Mouse (Mus musculus): Measurements from ENCODE around the gene Trarg1. TPM values are rescaled to one million over a fixed set of nuclear protein-coding genes. Genes with fewer than 3 reads are reported as not detected.

Trarg1 gene
- polyA plus RNA-seq (2015; fragmentation: Nextera tagmentation; extraction: Ambion mirVana): 2.2 and 17.8 TPM in 2 replicates

GRCm38 (mm10) chr11:76679508-76679907 lies at the start of gene Trarg1:
Gene Trarg1, plus strand, starts transcription at chr11:76679808.

GRCm38 (mm10) chr11:76671871-76672475 lies 7.6 kb upstream of the Trarg1 start, which contains the start of gene Bhlha9:
Gene Bhlha9, plus strand, starts transcription at chr11:76672470.

Other genes starting within 250 kb of the Trarg1 start
- gene Abr, start 57.5 kb upstream of the Trarg1 start, polyA plus RNA-seq (2015; fragmentation: Nextera tagmentation; extraction: Ambion mirVana): 11.7 and 11.9 TPM in 2 replicates
- not detected in 2 replicates for gene Bhlha9, start 7.3 kb upstream of the Trarg1 start, polyA plus RNA-seq (2015; fragmentation: Nextera tagmentation; extraction: Ambion mirVana)
- 13.8 and 17.8 TPM in 2 replicates for gene Gosr1, start 83.8 kb downstream of the Trarg1 start, polyA plus RNA-seq (2015; fragmentation: Nextera tagmentation; extraction: Ambion mirVana)
- gene Cpd, start 167.2 kb downstream of the Trarg1 start, polyA plus RNA-seq (2015; fragmentation: Nextera tagmentation; extraction: Ambion mirVana): 6.8 and 8.4 TPM in 2 replicates
- 0.55 and 1.7 TPM in 2 replicates for gene Tmigd1, start 222.4 kb downstream of the Trarg1 start, polyA plus RNA-seq (2015; fragmentation: Nextera tagmentation; extraction: Ambion mirVana)
- gene Blmh, start 245.0 kb downstream of the Trarg1 start, polyA plus RNA-seq (2015; fragmentation: Nextera tagmentation; extraction: Ambion mirVana): 57.4 and 73.9 TPM in 2 replicates